8 mouse cellular contexts compared by ENCODE assay signal in genomic region chr12:33269743-33270142, GRCm38 (mm10).
DNase-seq lines count a peak whose midpoint lies in the region; ATAC-seq lines count a peak whose summit lies in the region.

No protein-coding gene starts in this region.

- intact Hi-C loops in heart, postnatal 36 days (cut with DNase I), result loop anchor here (2.0 to 5.0 kb wide), 2 partner anchors 122 to 243 kb away; partner anchors contain the start of gene Atxn7l1
- intact Hi-C loops in heart, postnatal 25 days (cut with DNase I), result loop anchor here (5.0 kb wide), 1 partner anchor 242 kb away; no protein-coding TSS in a partner anchor

- no peaks in the 10 kb centered on the region for H3K4me1 ChIP-seq in liver, embryonic 12.5 days

- H3K9ac ChIP-seq in liver, embryonic 12.5 days, result no peak overlapping the region

- DNase-seq in heart, postnatal 36 days, result peak; percentile 27 to 40
- DNase-seq in heart, postnatal 25 days (ENCODE audit: low spot score), result no peak
- peak; percentile 14 for DNase-seq in urinary bladder, postnatal 25 days (ENCODE audit: low spot score)
- DNase-seq in urinary bladder, postnatal 10 days (ENCODE audit: low spot score), result no peak
- peak; percentile 45 to 67 for DNase-seq in cerebellum, postnatal 4 days (ENCODE audit: low spot score in 2 of 2)
- DNase-seq in splenic B cell, adult 2 months (ENCODE audit: low read depth, low spot score), result peak; percentile 70
- DNase-seq in neural tube, embryonic 10.5 days (ENCODE audit: extremely low spot score, low spot score), result no peak

- 61% methylated on average over 5 of the region's 5 CpGs for WGBS in liver, embryonic 12.5 days (ENCODE audit: insufficient replicate concordance)

- no peaks in the 10 kb centered on the region for H3K36me3 ChIP-seq in liver, embryonic 12.5 days
- no peaks in the 10 kb centered on the region for H3K36me3 ChIP-seq in splenic B cell, adult 2 months (ENCODE audit: control insufficient read depth, insufficient read depth, low read length, poor library complexity, severe bottlenecking)

- H3K27me3 ChIP-seq in liver, embryonic 12.5 days (replicated peaks), result no peaks in the 10 kb centered on the region
- no peaks in the 10 kb centered on the region for H3K27me3 ChIP-seq in splenic B cell, adult 2 months (ENCODE audit: control insufficient read depth, insufficient read depth, low read length, poor library complexity, severe bottlenecking)

- H3K4me2 ChIP-seq in liver, embryonic 12.5 days, result no peak overlapping the region

- no peak overlapping the region for H3K27ac ChIP-seq in liver, embryonic 12.5 days

- ATAC-seq in liver, embryonic 12.5 days, result peak; percentile 47; the same call in 1 of the 2 replicates

- no peaks in the 10 kb centered on the region for H3K9me3 ChIP-seq in liver, embryonic 12.5 days (replicated peaks)

- no peak overlapping the region for H3K4me3 ChIP-seq in liver, embryonic 12.5 days

Comparison
In these comparisons a context has a peak if more than half of its experiments do, and no peak if none do; other contexts are left out.
1. DNase-seq: peak in heart, postnatal 36 days (2 of 2), urinary bladder, postnatal 25 days (single experiment), cerebellum, postnatal 4 days (2 of 2) and splenic B cell, adult 2 months (single experiment); none in heart, postnatal 25 days (single experiment), urinary bladder, postnatal 10 days (single experiment) and neural tube, embryonic 10.5 days (single experiment).